Mouse (Mus musculus): ENCODE data around the gene Slc7a8. TPM values are rescaled to one million over a fixed set of nuclear protein-coding genes. Genes with fewer than 3 reads are reported as not detected.
A peak's percentile ranks its signal among the peaks of the same experiment; 100 is the strongest.

The Slc7a8 gene
- total and polyA plus RNA-seq, 3 experiments = 24.7 to 74.6 (median 52.9) TPM

DNA sequence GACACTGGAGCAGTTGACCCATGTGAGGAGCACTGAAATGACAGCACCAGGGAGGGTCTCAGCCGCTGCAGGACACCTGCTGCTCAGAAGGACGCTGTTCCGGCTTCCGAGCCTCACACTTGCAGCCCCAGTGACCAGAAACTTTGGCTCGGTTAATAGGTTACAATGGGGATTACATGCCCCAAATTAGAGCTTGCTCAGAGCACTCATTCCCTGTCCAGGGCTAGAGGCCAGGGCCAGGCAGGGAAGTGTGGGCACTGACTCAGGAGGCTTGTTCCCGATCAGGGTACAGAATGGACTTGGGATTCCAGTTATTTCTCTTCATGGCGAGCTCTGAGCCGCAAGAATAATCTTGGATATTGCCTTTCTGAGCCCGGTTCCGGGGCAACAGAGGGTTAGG, 44.1 kb downstream of the Slc7a8 start:
- DNase-seq = no peak

GRCm38 (mm10) chr14:54736555-54737552, 44.9 kb downstream of the Slc7a8 start:
- DNase-seq = no peak

GRCm38 (mm10) chr14:54735221-54735620, 46.5 kb downstream of the Slc7a8 start:
- DNase-seq = no peak

DNA sequence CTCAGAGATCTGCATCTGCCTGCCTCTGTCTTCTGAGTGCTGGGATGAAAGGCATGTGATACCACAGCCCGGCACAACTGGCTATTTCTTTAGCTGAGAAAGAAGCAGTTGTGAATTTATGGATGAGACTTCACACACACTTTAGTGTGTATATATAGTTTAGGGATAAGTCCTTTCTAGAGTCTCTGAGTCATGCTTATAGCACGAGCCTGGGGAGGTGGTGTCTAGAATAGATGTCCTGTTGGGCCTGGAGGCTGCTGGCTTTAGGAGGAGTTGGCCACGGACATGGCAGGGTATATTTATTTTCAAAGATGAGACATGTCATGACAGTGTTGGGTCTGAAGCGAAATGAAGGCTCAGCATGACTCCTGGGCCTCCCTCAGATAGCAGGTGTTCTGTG, 47.7 kb downstream of the Slc7a8 start:
- no peak for DNase-seq

DNA sequence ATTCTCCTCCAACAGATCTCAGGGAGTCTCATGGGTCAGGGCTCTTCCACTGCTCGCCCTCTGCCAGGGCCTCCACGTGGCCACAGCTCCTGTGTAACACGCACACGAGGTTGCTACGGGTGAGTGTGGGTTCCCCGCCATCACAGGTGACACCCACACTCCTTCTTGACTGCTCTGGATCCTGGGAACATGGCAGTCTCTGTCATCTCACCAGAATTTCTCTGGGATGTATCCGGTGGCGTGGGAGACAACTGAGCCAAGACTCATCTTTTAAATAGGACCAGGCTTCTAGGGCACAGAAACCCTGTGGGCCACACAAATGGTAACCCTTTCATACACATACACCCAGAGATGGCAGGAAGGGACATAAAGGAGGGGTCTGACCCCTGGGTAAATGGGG, 49.5 kb downstream of the Slc7a8 start:
- no peak for DNase-seq

- no peak for DNase-seq
These were observed 51.4 kb downstream of the Slc7a8 start for GRCm38 (mm10) chr14:54730305-54730704.

DNA sequence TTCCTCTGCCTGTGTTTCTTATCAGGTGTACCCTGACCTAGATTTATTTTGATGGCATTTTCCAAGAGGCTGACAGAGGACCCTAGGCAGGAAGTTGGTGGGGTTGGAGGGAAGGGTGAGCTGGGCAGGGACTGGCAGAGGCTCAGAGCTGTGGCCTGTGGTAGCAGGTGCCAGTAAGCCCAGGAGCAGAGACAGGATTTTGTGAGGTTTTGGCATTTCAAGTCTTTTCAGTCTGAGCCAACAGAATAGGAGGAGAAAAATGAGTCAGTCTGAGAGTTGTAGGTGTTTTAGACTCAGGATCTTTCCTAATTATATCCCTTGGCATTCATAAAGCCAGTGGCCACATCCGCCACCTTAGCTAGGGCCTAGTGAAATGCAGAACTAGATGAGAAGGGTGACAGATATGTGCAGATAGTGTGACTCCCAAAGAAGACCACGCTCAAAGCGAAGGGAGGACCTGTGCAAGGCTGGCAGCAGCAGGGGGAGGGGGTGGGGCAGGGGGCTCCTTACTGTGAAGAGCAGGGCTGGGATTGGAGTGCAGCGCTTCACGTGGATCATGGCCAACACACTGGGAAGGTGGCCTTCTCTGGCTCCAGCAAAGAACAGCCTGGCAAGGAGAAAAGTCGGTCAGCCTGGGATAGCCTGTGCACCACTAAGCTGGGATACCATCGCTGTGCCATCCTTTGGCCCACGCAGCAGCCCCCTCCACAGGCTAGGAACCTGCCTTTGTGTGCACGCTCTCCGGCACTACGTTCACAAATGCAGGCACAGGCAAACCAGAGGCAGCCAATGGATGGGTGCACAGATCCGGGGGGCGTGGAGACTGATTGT, 52.7 kb downstream of the Slc7a8 start:
- no peak for DNase-seq

GRCm38 (mm10) chr14:54727565-54727964, 54.2 kb downstream of the Slc7a8 start:
- no peak for DNase-seq

DNA sequence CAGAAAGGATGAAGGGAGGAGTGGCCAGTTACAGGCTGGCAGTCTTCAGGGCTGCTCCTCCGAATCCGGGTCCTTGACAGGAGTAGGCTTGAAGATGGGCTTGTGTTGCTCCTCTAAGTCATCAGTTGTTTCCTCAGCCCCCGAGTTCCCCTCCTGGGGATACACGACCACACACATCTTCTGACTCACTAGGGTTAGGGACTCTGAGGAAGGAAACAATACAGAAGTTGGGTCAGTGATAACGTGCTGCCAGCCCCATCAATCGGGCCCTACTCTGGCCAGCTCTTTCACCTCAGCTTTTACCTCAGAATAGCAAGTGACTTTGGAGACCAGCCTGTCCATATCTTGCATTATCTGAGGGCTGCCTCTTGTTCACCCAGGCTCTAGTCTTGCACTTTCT, 57.7 kb downstream of the Slc7a8 start:
- DNase-seq = no peak

- DNase-seq = no peak
These were observed 60.0 kb downstream of the Slc7a8 start for GRCm38 (mm10) chr14:54721711-54722110.

GRCm38 (mm10) chr14:54720654-54721350, 60.9 kb downstream of the Slc7a8 start:
- DNase-seq = peak; percentile 28

DNA sequence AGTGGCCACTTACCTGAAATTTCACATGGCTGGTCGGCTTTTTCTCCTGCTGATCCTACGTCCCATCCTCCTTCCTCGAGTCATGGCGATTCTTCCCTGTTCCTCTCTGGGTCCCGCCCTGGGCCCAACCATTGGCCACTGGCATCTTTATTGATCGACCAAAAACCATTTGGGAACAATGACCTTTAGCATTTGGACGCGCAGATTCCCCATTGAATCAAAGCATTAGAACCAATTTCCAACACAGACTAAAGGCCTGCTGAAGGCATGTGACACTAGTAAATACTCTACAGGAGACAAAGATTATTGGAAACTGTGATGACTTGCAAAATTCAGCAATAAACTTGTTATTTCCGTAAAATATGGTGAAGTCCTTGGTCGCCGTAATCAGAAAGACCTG, 61.7 kb downstream of the Slc7a8 start:
- DNase-seq = no peak

DNA sequence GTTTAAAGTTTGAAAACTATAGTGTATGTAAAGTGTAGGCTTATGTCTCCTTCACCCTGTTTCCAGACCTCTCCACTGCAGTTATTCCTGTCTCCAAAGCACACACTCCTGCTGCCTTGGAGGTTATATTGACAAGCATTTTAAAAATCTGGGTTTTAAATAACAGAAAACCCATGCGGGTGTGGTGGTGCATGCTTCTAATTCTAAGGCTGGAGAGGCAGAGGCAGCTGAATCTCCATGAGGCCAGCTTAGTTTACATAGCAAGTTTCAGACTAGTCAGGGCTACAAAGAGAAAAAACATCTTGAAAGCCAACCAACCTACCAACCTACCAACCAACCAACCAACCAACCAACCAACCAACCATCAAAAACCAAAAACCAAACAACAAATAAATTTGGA, 66.3 kb downstream of the Slc7a8 start:
- DNase-seq = no peak

DNA sequence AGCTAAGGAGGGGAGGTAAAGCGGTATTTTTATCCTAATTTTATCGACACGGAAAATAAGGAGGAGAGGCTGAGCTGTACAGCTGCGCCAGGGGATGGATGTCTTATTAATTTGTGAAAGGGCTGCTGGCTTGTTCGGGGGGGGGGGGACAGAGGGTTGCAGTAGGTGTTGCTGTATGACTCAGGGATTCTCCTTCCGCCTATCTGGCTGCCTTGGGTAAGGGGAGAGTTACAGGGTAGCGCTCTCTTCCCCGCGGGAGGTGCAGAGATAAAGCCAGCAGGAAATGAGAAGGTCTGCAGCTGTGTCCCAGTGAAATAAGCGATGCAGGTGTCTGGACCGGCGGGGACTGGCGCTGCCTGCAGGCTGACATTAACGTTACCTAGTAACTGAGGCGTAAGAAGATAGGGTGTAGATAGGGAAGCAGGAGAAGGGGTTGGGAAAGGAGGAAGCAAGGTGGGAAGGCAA, 67.1 kb downstream of the Slc7a8 start:
- peak; percentile 38 for DNase-seq

GRCm38 (mm10) chr14:54714121-54714520, 67.6 kb downstream of the Slc7a8 start:
- peak; percentile 68 for DNase-seq

DNA sequence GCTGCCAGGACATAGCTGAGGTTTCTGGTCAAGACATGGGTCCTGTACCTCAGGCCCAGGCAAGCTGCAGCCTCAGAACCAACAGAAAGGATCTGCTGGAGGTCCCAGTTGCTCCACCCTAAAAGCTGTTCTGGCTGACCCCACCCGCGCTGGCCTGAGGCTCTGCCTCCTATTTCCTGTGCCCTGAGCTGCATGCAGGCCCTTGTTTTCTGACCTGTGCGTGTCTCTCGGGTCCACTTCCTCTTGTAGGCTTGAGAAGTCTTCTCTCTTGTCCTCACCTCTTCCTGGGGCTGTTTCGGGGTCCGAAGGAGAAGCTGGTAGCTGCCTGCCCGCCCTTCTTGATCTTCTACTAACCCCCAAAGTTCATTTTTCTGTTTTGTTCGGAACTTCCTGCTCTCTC, 68.9 kb downstream of the Slc7a8 start:
- DNase-seq = peak; percentile 38

GRCm38 (mm10) chr14:54712074-54712473, 69.7 kb downstream of the Slc7a8 start, which contains the start of gene Cebpe:
TSS of gene Cebpe (minus strand) at chr14:54712174.
- DNase-seq = no peak

DNA sequence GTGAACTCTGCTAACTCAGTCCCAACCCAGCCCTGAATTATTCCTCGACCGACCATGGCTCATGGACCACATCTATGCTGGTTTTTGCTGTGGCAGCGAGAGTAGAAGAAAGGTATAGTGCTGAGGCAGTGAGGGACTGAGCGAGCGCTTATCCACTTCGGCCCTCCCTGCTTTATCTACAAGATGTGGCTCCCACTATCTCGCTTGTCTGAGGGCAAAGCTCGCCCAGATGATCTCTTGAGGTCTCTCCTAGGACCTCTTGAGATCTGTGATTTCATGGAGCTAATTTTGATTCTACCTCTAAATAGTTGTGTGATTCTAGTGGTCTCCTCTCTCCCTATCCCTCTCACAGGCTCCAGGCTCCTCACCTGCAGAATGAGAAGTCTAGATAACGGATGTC, 72.7 kb downstream of the Slc7a8 start:
- no peak for DNase-seq

DNA sequence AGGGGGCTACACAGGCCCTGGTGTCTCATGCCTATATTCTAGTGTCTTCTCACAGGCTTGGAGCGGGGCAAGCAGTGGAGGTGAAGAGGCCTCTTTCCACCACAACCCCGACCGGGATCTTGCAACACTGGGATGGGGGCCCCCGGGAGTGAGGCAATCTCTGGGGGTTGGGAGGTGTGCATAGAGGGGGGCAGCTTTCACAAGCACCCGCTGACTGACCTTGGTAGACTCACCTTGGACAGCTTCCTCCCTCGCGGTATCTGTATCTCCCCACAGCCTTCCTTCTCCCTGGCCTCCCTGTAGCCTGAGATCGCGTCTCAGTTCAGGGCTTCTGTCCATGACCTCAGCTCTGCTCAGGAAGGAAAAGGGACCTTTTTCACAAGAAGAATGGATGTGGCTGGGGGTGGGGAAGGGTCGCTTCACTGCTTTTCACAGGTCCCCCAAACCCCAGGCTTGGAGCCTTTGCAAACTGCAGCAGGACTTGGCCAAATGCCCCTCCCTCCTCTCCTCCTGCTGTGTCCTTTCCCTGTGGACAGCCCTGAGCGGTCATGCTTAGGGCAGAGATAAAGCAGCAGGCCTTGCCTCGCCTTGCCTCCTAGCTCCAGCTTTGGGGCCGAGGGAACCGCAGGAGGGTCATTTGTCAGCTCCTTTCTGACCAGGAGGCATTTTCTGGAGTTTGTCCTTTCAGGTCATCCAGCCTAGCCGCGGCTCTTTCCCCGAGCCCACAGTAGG, 75.0 kb downstream of the Slc7a8 start:
- DNase-seq = peak; percentile 16

GRCm38 (mm10) chr14:54705844-54706243, 75.9 kb downstream of the Slc7a8 start:
- DNase-seq = peak; percentile 31

DNA sequence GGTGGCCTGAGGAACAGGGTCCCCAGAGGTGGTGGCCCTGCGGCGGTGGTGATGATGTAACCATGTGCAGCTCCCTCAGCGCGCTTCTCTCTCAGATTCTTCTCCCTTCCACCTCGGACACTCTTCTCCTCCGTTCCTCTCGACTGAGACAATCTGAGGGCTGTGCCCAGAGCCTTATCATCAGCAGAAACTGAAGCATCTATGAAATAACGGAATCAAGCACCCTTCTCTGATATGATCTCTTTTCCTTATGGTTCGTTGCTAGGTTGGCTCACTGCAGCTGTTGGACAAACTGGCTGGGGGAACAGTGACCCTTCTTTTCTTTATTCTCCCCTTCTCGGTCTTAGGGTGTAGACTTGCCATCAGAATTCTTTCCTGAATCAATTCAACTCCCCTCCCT, 78.5 kb downstream of the Slc7a8 start:
- DNase-seq = no peak

All from adrenal gland, adult 2 months (tissue).